Mouse (Mus musculus) retina, adult 2 months (tissue): ENCODE results near the gene Dock2.

Experiments
- DNase-seq: peaks from one replicate; pipeline ENCODE4 v3.0.0-alpha.2; 2012; ENCODE audit warnings: low read depth, low spot score

The Dock2 gene

GRCm38 (mm10) chr11:34202769-34203168 is 580.9 kb downstream of the Dock2 start:
- DNase-seq = no peak

- DNase-seq = no peak
These were observed 588.5 kb downstream of the Dock2 start for GRCm38 (mm10) chr11:34195142-34195541.

- DNase-seq = no peak
These were observed 589.3 kb downstream of the Dock2 start for GRCm38 (mm10) chr11:34194158-34194941.

- DNase-seq = no peak
These were observed 590.0 kb downstream of the Dock2 start for GRCm38 (mm10) chr11:34193658-34194057.

GRCm38 (mm10) chr11:34184266-34184665 is 599.4 kb downstream of the Dock2 start:
- no peak for DNase-seq

- no peak for DNase-seq
These were observed 602.2 kb downstream of the Dock2 start for GRCm38 (mm10) chr11:34181214-34182117.

GRCm38 (mm10) chr11:34178752-34179151 is 604.9 kb downstream of the Dock2 start:
- no peak for DNase-seq
